Mouse (Mus musculus) kidney, embryonic 14.5 days (tissue): Measurements from ENCODE around the gene Rpl32. TPM values are rescaled to one million over a fixed set of nuclear protein-coding genes. Genes with fewer than 3 reads are reported as not detected.

Experiments
- ATAC-seq: fragments of 200-750 bp; cut with Nextera tagmentation; 2 replicates; pipeline ENCODE4 v1.8.0; 2017; ENCODE audit warnings: moderate number of reproducible peaks, mild to moderate bottlenecking, moderate TSS enrichment, moderate library complexity; ENCODE audit not compliant: low FRiP score, low TSS enrichment
- H3K27ac ChIP-seq: fragments of 300-500 bp; sonication (generic); 2 replicates; pipeline ENCODE4 v1.5.1; 2014; ENCODE audit warnings: low read depth, mild to moderate bottlenecking, low read length, moderate library complexity, mixed read lengths
- H3K27me3 ChIP-seq: fragments of 300-500 bp; sonication (generic); 2 replicates; pipeline ENCODE4 v1.6.1; 2014; ENCODE audit warnings: mild to moderate bottlenecking, low read length; ENCODE audit not compliant: control insufficient read depth, insufficient read depth
- H3K36me3 ChIP-seq: fragments of 300-500 bp; sonication (generic); 2 replicates; pipeline ENCODE4 v1.6.1; 2014; ENCODE audit warnings: low read length, mixed read lengths; ENCODE audit not compliant: control insufficient read depth, insufficient read depth
- H3K4me1 ChIP-seq: fragments of 300-500 bp; sonication (generic); 2 replicates; pipeline ENCODE4 v1.6.1; 2014; ENCODE audit warnings: low read length, mixed read lengths; ENCODE audit not compliant: control insufficient read depth, insufficient read depth
- H3K4me2 ChIP-seq: fragments of 300-500 bp; sonication (generic); replicated peaks from 2 replicates; pipeline ENCODE4 v1.6.1; 2014; ENCODE audit warnings: low read depth, mild to moderate bottlenecking, low read length
- H3K4me3 ChIP-seq: fragments of 300-500 bp; sonication (generic); 2 replicates; pipeline ENCODE4 v1.5.1; 2014; ENCODE audit warnings: mild to moderate bottlenecking, low read length
- H3K9ac ChIP-seq: fragments of 300-500 bp; sonication (generic); 2 replicates; pipeline ENCODE4 v1.6.1; 2014; ENCODE audit warnings: low read depth, mild to moderate bottlenecking, low read length, moderate library complexity
- H3K9me3 ChIP-seq: fragments of 300-500 bp; sonication (generic); 2 replicates; pipeline ENCODE4 v1.6.1; 2016; ENCODE audit warnings: low read length; ENCODE audit not compliant: control insufficient read depth
- WGBS: fragments of 180-500 bp; shearing (Covaris S2); extraction: QIAGEN DNeasy Blood & Tissue Kit; methylation state at CpG from one replicate; pipeline ENCODE4 v1.1.7; 2014; 5-methylcytosine and 5-hydroxymethylcytosine counted together
- microRNA-seq: library from miRNA; unstranded; fragments of <30 nt; microRNA quantifications from one replicate; pipeline ENCODE4, GENCODE M21; 2016
- polyA plus RNA-seq: library from polyadenylated mRNA; unstranded; fragments of >200 nt; fragmentation: Nextera tagmentation; extraction: Ambion mirVana; gene quantifications from 2 replicates; pipeline ENCODE4 v1.2.1, GENCODE M21; 2014

Gene Rpl32
- polyA plus RNA-seq, 1 experiment from 2014 or later, result 2,535 TPM

- 3% methylated on average over 9 of the region's 9 CpGs for WGBS
- peak within 1 kb of the TSS; percentile 21 for H3K27ac ChIP-seq
- H3K9me3 ChIP-seq, result no peaks in the 10 kb centered on the region
- no peak within 1 kb of the TSS for H3K4me3 ChIP-seq
- no peaks in the 10 kb centered on the region for H3K36me3 ChIP-seq
- no peaks in the 10 kb centered on the region for H3K27me3 ChIP-seq
- H3K4me1 ChIP-seq, result peaks cover 18% of the 10 kb centered on the region
- ATAC-seq, result peak; percentile 58
- no peak within 1 kb of the TSS for H3K9ac ChIP-seq
- H3K4me2 ChIP-seq, result peak within 1 kb of the TSS; percentile 28
Measured at GRCm38 (mm10) chr6:115761995-115762756, 46.4 kb downstream of the Rpl32 start, which contains the start of gene Tmem40. TSS of gene Tmem40 (minus strand) at chr6:115762410.

DNA sequence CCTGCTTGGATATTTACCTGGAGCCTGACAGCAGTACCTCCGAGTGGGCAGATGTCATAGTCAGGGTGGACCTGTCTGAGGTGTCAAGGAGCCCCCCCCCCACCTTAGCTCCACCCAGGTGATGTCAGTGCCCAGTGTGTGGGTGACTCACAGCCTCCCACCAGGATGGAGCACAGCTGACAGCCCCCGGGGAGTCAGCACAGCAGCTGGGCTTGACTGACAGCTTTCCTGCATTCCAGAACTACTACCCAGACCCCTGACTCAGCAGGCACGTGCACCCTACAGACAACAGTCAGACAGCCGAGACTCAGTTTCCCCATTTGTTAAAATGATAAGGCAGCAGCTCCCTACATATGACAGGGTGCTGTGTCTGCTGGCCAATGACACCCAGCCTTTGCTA, 47.6 kb downstream of the Rpl32 start:
- no peaks in the 10 kb centered on the region for H3K9me3 ChIP-seq
- WGBS, result 56% methylated on average over 4 of the region's 4 CpGs

DNA sequence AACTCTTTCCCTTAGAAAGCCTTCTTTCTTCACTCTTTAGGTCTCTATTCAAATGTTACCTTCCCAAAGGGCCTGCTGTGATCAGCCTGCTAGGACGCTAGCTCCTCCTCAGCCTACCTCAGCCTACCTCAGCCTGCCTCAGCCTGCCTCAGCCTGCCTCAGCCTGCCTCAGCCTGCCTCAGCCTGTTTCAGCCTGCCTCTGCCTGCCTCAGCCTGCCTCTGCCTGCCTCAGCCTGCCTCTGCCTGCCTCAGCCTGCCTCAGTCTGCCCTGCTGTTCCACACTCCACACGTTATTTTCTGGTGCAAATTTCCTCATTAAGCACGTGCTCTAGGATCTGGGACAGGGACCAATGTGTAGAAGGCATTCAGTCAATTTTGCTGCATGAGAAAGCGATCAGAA, 48.4 kb downstream of the Rpl32 start:
- Histone ChIP-seq H3K9me3 (no peaks in the 10 kb centered on the region), H3K27ac (no peak overlapping the region), H3K4me2 (no peak overlapping the region), H3K4me1 (peaks cover 18% of the 10 kb centered on the region), H3K27me3 (no peaks in the 10 kb centered on the region), H3K36me3 (no peaks in the 10 kb centered on the region), H3K4me3 (no peak overlapping the region), H3K9ac (no peak overlapping the region)
- ATAC-seq, result no peak
- 96% methylated on average over 4 of the region's 4 CpGs for WGBS

More for the DNA sequence above, 47.6 kb downstream of the Rpl32 start:
- Histone ChIP-seq H3K4me1 (peaks cover 18% of the 10 kb centered on the region), H3K27me3 (no peaks in the 10 kb centered on the region), H3K36me3 (no peaks in the 10 kb centered on the region), H3K4me3 (no peak overlapping the region), H3K4me2 (no peak overlapping the region), H3K27ac (no peak overlapping the region), H3K9ac (no peak overlapping the region)
- no peak for ATAC-seq

GRCm38 (mm10) chr6:115759461-115759860, 49.1 kb downstream of the Rpl32 start:
- WGBS, result 56% methylated on average over 5 of the region's 5 CpGs
- no peaks in the 10 kb centered on the region for H3K9me3 ChIP-seq
- peaks cover 14% of the 10 kb centered on the region for H3K4me1 ChIP-seq
- no peaks in the 10 kb centered on the region for H3K36me3 ChIP-seq
- H3K27ac ChIP-seq, result no peak overlapping the region
- no peak overlapping the region for H3K9ac ChIP-seq
- no peak overlapping the region for H3K4me3 ChIP-seq
- no peak overlapping the region for H3K4me2 ChIP-seq
- no peak for ATAC-seq
- H3K27me3 ChIP-seq, result no peaks in the 10 kb centered on the region

DNA sequence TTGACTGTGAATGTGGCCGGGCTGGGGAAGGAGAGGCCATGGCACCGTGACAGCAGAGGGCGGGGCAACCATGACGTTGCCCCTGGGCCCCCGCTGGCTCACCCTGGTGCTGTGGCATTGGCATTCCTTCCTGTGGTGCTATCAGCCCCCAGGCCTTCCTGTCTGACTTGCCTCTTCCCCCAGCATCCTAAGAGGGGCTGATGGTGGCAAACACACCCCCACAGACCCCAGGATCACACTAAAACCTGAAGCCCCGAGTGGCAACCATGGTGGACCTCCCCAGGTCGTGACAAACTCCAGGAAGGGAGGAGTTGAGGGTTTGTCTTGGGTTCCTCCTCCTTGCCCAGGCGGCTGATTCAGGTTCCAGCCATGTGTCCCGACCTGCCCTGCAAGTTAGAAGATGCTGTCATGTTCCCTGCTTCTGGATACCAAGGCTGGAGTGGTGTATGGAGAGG, 49.5 kb downstream of the Rpl32 start:
- H3K27ac ChIP-seq, result no peak overlapping the region
- ATAC-seq, result no peak
- H3K9me3 ChIP-seq, result no peaks in the 10 kb centered on the region
- no peaks in the 10 kb centered on the region for H3K36me3 ChIP-seq
- peaks cover 10% of the 10 kb centered on the region for H3K4me1 ChIP-seq
- H3K4me3 ChIP-seq, result no peak overlapping the region
- H3K4me2 ChIP-seq, result no peak overlapping the region
- H3K9ac ChIP-seq, result no peak overlapping the region
- 50% methylated on average over 9 of the region's 9 CpGs for WGBS
- H3K27me3 ChIP-seq, result no peaks in the 10 kb centered on the region

- Histone ChIP-seq H3K9me3 (no peaks in the 10 kb centered on the region), H3K4me3 (no peak overlapping the region), H3K4me1 (no peaks in the 10 kb centered on the region), H3K27ac (no peak overlapping the region), H3K27me3 (no peaks in the 10 kb centered on the region), H3K4me2 (no peak overlapping the region), H3K36me3 (no peaks in the 10 kb centered on the region), H3K9ac (no peak overlapping the region)
- ATAC-seq, result no peak
- 86% methylated on average over 7 of the region's 7 CpGs for WGBS
Measured at GRCm38 (mm10) chr6:115755536-115755935, 53.0 kb downstream of the Rpl32 start.

Small RNA genes lying within 50 kb of the gene (microRNA-seq; reads per million reads assigned to microRNA genes)
- gene Mir7660, result not detected

Other genes with a start within 250 kb of the Rpl32 start
- 5.2 and 5.8 TPM in 2 replicates for gene Mkrn2os, start 216.2 kb downstream of the Rpl32 start, polyA plus RNA-seq
- 18.7 and 33.4 TPM in 2 replicates for gene Mkrn2, start 206.8 kb downstream of the Rpl32 start, polyA plus RNA-seq
- 85.9 and 125 TPM in 2 replicates for gene Raf1, start 132.1 kb downstream of the Rpl32 start, polyA plus RNA-seq
- gene Tmem40, start 46.3 kb downstream of the Rpl32 start, polyA plus RNA-seq, result 1.4 and 1.8 TPM in 2 replicates
- gene Cand2, start 34.2 kb downstream of the Rpl32 start, polyA plus RNA-seq, result 24.0 and 36.1 TPM in 2 replicates
- gene Efcab12, start 29.7 kb upstream of the Rpl32 start, polyA plus RNA-seq, result 1.3 and 2.1 TPM in 2 replicates
- gene Mbd4, start 44.6 kb upstream of the Rpl32 start, polyA plus RNA-seq, result 14.3 and 20.9 TPM in 2 replicates
- gene Ift122, start 44.7 kb upstream of the Rpl32 start, polyA plus RNA-seq, result 19.0 and 33.3 TPM in 2 replicates
- gene Rho, start 123.0 kb upstream of the Rpl32 start, polyA plus RNA-seq, result 0.06 TPM in 1 of 2 replicates, not detected in the other
- gene H1foo, start 136.2 kb upstream of the Rpl32 start, polyA plus RNA-seq, result not detected in 2 replicates
- gene Plxnd1, start 186.3 kb upstream of the Rpl32 start, polyA plus RNA-seq, result 58.3 and 62.7 TPM in 2 replicates